Mouse (Mus musculus): ENCODE measurements around the gene Bco1.

Gene Bco1

DNA sequence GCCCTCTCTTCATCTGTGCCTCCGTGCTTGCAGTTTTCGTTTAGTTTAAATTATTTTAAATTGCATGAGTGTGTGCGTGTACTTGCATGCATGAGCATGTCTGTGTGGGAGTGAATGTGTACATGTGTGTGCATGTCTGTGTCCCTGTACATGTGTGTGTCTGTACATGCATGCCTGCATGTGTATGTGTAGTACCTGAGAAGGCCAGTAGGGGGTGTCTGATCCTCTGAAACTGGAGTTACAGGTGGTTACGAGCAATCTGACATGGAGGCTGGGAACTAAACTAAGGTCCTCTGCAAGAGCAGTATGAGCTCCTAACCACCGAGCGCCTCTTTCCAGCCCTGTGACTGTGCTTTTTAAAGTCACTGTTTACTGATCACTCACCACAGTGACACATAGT lies 52.9 kb downstream of the Bco1 start:
- DNase-seq (ENCODE audit: low read depth, low spot score) = no peak

DNA sequence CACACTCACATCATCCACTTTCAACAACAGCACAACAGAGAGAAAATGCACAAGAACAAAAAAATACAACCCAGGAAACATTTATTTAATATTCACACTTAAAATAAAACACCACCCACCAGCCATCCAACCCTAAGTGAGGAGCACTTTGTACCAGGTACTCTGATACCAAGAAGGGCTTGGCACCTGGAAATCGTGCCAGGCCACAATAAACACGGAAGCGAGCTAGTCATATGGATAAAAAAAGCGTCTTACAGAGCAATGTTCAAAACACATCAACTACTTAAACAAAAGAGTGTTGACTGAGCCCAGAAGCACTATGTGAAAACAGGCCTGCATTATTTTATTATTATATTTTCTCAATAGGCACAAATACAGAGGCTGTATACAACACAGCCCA lies 60.5 kb downstream of the Bco1 start:
- no peak for DNase-seq (ENCODE audit: low read depth, low spot score)

DNA sequence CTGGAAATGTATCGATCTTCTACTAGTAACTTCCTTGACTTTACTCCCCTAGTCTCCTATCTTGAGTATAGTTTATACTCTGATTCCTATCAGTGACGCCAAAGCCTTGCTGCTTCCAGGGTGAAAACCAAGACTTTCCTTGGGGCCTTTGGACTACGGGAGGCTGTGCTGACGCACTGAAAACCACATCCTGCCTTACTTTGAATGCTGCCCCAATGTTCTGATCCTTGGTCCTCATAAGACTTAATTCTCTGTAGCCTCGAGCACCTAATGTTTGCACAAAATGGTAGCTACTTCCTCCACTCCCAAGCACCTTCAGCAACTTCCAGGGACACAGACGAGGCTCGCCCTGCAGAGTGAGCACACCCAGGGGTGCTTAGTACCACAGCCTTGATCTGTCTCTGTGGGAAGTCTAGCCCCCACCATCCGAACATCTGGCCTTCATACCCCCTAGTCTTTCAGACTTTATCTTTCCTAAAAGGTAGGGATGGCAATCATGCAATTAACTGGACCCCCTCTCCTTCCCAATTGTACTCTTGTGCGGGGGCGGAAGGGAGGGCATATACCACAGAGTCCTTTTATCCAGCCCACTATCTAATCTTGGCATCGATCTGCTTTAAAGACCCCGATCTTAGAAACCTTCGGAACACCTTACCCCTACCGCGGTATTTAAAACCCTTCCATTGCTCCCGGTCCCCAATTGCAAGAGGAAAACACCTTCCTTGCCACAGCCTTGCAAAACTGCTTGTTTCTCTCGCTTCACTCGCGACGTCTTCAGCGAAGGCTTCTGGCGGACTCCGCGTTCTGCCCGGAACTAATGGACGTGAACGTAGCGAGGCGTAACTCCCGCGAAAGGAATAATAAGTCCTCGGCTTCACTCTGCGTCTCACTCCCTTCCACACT lies 61.5 kb downstream of the Bco1 start:
- DNase-seq (ENCODE audit: low read depth, low spot score) = no peak

DNA sequence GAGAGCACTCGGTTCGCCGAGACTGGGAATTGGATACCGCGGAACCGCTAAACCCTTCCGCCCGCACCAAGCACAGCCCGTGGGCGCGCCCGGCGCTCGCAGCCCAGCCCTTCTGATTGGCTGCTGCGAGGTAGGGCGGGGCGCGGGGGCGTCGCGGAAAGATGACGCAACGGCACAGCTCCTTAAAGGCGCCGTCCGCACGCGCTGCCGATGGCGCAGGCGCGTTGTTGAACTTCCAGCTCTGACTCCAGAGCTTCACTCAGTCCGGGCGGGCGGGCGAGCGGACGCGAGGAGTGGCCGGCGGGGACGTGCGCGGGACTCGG lies 62.1 kb downstream of the Bco1 start:
- DNase-seq (ENCODE audit: low read depth, low spot score) = peak; percentile 96

DNA sequence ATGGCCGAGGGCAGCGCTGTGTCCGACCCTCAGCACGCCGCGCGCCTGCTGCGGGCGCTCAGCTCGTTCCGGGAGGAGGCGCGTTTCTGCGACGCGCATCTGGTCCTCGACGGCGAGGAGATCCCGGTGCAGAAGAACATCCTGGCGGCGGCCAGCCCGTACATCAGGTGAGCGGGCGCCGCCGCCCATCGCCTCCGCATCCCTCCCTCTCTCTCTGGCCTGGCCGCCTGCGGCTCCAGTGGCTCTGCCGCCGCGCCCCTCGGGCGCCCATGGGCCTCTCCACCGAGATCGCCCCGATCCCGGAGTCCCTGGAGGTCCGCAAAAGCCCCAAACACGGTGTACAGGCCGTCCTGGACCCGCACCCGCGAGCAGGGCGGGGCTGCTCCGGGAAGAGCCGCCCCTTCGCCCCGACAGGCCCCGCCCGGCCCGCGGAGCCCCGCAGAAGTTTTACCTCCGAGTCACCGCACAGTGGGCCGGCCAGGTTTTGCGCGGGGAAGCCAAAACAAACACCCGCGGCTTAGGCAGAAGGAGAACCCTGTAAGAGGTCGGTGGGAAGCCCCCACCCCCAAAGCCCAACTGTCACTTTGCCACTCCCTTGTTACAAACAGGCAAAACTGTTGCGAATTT lies 62.6 kb downstream of the Bco1 start, which contains the start of gene Gan:
Gene Gan, plus strand, starts transcription at position 1 of the 627 bp plus-strand sequence.
- DNase-seq (ENCODE audit: low read depth, low spot score) = no peak

DNA sequence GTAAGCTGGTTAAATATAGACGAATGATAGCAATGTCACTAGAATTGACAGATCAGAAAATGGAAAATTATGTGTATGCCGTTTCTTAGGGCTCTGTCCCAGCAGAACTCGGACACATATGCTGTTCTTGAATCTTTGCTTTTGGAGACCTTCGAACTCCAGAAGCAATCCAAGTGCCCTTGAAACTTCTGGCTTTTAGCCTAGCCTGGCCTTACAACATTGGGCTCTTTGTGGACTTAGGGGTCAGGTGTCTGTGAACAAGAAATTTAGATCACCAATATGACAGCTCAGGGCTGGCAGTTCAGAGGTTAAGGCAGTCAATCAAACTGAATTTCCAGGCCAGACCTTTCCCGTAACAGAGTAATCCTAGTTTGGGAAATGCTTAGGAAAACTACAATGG lies 63.4 kb downstream of the Bco1 start:
- DNase-seq (ENCODE audit: low read depth, low spot score) = no peak

DNA sequence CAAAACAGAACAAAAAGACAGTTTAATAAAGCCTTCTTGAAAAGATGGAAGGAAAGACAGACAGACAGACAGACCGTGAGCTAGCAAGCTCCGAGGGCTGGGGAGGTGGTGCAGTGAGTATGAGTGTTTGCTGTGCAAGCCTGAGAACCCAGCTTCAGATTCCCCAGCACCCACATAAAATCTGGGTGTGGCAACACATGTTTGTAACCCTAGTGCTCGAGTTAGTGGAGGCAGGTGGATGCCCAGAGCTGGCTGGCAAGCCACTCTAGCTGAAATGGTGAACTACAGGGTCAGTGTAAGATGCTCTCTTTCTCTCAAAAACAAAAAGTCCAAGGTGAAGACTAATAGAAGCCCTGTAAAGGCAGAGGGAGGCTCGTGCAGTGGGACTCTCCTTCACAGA lies 69.3 kb downstream of the Bco1 start:
- DNase-seq (ENCODE audit: low read depth, low spot score) = no peak

DNA sequence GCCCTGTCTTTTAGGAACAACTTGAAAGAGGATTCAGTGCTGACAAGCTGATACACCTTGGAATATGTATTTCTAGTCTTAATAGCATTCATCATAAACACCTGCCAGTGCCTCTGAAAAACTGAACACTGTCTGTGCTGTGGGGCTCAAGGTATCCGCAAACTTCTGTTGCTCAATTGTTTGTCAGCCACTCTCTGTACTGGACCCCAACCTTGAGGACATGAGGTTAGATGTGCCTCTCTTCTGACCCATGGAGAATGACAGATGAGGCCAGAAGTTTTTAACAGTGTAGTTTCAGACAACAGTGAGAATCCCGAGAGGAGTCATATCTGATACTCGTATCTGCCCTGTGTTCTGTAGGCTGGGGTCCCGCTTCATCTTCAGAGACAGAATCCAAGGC lies 69.9 kb downstream of the Bco1 start:
- no peak for DNase-seq (ENCODE audit: low read depth, low spot score)

DNA sequence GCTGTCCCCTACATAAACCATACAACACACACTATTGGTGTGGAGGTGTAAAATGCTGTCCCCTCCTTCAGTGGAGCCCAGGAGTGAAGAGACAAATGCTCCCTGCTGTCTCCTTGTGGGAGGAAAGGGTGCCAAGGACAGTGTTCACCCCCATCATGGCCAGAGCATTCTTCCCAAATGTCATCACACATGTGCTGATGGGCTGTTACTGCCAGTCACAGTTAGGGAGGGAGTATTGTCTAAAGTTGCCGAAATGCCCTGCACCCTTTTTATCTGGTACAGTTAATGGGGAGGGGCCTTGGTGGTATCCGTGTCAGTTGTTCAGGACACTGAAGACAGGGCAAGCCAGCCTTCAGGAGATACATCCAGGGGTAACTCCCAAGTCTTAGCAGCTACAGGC lies 70.9 kb downstream of the Bco1 start:
- DNase-seq (ENCODE audit: low read depth, low spot score) = no peak

DNA sequence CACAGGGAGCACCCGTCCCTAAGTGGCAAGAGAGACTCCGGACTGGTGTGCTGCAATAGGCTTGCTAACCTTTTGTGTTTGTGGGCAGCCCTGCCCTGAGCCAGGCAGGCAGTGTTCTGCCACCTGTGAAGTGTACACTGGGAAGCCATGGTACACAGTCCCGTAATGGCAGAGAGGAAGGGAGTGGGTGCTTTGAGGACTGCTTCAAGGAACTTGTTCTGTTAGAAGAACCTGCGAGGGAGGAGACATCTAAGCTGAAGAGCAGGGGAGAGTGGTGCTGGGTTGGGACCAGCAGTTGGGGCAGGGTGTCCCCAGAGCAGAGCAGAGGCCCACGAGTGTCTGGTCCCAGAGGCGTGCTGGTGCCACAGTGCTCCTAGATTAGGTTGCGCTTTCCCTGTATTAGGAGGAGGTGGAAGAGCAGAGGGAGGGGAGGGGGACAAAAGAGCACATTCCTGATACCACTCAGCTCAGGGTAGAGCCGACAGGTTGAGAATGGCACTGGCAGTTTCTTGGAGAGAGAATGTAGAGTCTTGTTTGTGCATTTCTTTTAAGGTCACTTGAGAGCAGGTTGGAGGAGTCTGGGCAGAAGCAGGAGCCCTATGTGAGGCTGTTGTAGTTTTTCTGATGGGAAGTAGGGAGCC lies 71.7 kb downstream of the Bco1 start:
- DNase-seq (ENCODE audit: low read depth, low spot score) = no peak

DNA sequence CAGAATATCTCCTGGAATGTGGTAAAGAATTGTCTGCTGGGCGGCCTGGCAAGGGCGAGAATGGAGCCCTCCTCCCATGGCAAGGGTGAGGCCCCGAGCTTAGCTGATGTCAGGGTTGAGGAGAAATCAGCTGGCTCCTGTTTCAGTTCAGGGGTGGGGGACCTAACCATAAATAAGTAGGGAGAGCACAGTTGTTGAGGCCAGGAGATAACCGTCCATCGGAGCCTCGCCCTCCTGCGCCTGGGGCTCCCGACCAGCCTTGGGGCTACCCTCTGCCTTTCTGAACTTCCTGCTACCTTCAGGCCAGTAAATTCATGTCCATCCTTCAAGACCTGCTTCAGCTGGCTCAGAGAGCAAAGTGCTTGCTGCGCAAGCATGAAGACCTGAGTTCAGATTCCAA lies 72.7 kb downstream of the Bco1 start:
- no peak for DNase-seq (ENCODE audit: low read depth, low spot score)

DNA sequence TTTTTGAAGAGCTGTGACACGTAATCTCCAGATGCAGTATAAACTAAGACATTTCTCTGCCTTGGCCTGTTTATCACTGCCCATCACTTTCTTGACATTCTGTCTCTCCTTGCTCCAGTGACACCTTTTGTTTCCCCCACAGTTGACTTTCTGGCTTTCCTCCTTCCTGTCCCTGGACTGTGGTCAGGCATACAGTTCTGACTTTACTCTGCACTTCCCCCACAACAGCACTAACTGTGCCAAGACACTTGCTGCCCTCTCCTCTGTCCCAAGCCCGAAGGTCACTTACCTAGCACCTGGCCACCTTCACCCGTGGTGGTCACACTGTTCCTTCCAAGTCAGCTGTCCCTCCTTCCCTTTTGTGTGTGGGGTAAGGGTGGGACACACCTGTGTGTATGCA lies 76.2 kb downstream of the Bco1 start:
- no peak for DNase-seq (ENCODE audit: low read depth, low spot score)

DNA sequence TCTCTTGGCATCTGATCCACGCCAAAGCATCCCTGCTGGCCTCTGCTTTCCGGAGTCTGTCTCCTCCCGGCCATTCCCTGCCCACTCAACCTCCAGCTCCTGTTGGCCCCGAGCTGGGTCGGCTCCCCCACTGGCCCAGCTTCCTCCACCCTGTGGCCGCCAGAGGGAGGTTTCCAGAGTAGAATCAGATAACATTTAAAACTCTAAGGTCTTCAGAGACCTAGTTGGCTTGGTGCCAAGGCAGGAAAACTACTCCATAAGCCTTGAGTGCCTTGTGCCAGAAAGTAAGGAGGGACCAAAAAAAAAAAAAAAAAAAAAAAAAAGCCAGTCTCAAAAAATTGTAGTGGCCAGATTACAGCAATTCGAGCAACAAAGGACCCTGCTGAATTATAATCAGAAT lies 77.2 kb downstream of the Bco1 start:
- DNase-seq (ENCODE audit: low read depth, low spot score) = no peak

DNA sequence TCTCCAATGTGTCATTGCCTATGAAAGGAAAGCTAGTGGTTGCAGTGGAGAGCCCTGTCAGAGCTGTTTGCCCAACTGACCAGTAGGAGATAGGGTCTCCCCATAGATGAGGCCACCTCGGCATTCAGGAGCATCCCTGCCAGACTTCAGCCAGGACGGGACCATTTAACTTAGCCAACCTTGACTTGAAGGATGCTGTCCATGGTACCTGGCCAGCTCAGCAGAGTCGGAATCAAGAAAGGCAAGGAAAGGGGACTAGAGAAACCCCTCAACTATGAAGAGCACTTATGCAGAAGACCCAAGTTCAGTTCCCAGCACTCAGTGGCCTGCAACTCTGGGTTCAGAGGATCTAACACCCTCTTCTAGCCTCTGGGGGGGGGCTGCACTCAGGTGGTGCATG lies 78.0 kb downstream of the Bco1 start:
- no peak for DNase-seq (ENCODE audit: low read depth, low spot score)

DNA sequence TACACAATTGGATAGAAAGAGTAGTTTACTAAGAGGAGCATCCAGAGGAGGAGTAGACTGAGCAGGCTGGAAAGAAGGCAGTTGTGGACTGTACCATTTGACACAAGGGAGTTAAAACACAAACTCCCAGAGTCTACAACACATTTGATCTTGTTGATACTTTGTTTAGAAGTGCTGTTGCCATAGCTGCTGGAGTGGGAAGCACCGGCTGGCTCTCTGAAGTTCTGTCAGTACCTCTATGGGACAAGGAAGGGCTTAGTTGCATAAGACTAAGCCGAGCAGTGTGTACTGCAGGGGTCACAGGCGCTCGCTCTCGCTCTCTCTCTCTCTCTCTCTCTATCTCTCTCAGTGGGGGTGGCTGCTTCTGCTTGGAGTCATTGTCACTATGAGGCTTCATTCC lies 78.9 kb downstream of the Bco1 start:
- DNase-seq (ENCODE audit: low read depth, low spot score) = no peak

DNA sequence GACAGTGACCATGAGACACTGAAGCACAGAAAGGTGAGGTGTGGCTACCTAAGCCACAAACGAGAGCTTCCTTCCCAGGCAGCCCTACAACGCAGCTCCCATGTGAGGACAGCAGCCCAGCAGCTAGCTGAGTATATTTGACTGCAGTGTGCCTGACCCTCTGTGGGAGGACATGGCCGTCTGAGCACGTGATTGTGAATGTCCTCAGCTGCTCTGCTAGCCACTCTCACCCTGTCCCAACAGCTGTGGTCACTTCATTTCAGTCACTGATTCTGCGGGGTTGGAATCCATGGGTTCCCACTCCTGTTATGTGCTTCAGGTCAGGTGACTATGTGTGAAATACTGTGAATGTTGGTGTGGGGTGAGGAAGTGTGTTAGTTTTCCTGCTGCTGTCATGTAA lies 80.7 kb downstream of the Bco1 start:
- DNase-seq (ENCODE audit: low read depth, low spot score) = no peak

DNA sequence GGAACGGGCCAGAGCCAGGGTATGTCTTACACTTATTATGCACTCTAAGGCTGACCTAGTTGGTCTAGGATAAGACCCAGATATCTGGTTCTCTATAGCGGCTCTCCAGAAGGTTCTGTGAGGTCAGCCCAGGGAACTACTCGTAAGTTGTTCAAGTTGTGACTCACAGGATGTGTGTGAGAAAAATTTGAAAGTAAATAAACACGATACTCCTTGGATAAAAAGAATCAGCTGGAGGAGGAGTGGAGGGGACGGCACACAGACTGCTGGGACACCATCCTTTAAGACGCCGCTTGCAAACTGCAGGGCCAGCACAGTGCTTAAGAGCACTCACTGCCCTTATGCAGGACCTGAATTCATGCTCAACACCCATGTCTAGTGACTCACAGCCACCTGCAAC lies 81.6 kb downstream of the Bco1 start:
- DNase-seq (ENCODE audit: low read depth, low spot score) = no peak

DNA sequence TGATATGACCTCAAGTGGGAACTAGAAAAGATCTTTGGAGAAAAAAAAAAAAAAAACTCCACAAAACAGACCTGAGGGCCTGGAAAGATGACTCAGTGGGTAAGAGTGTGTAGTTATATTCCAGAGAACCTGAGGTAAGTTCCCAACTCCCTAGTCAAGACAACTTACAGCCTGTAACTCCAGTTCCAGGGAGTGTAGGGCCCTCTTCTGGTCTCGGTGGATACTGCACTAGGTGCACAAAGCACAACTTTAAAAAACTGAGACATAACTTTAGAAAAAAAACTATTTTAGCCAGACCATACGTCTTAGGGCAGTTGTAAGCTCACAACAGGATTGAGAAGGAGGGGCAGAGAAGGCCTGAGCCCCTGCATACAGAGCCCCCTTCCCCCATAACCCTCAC lies 82.4 kb downstream of the Bco1 start:
- no peak for DNase-seq (ENCODE audit: low read depth, low spot score)

DNA sequence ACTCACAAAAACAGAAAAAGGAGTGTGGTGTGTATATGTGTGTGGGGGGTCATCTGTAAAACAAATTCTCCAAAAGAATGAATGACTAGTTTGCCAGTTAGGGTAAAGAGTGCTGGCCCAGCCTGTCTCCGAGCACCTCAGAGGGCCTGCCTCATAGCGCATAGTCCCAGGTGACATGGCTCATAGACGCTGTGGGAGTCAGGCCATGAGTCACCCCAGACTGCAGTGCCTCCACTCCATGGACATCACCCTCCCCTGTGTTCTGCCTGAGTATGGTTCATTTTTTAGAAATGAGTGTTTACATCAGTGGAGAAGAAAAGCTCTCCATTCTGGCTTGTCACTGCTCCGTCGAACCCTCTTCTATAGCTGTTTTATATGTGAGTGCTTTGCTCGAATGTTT lies 83.0 kb downstream of the Bco1 start:
- DNase-seq (ENCODE audit: low read depth, low spot score) = no peak

DNA sequence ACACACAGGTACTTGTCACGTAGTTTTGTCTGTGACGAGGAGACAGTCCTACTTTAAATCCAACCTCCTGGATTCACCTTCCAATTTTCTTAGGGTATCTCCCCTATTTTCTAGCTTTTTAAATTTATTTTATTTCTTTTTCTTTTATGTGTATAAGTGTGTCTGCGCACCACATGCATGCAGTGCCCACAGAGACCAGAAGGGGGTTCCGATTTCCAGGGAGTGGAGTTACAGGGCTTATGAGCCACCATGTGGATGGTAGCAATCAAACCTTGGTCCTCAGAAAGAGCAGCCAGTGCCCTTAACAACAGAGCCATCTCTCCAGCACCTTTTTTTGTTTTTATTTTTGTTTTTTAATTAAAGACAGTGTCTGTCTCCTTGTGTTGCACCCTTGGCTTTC lies 87.1 kb downstream of the Bco1 start:
- DNase-seq (ENCODE audit: low read depth, low spot score) = no peak
